Mouse (Mus musculus) adrenal gland, postnatal 10 days (tissue): ENCODE results near the gene Eif4e. TPM values are rescaled to one million over a fixed set of nuclear protein-coding genes. Genes with fewer than 3 reads are reported as not detected.

Experiments used
- DNase-seq: peaks from one replicate; pipeline ENCODE4 v3.0.0; 2021; ENCODE audit warnings: mixed read lengths
- microRNA-seq: library from miRNA; unstranded; fragments of <30 nt; microRNA quantifications from one replicate; pipeline ENCODE4 v1.2.0, GENCODE M21; 2021
- total RNA-seq, 2 experiments: library from RNA; stranded (reverse); gene quantifications; 2 replicates each; pipeline ENCODE4 v1.2.3; 2021

Eif4e gene
- total RNA-seq, 2 experiments from 2014 or later = 152 to 172 TPM

GRCm38 (mm10) chr3:138587137-138587536, 61.2 kb downstream of the Eif4e start:
- DNase-seq = no peak

GRCm38 (mm10) chr3:138588001-138588400, 62.0 kb downstream of the Eif4e start:
- no peak for DNase-seq

GRCm38 (mm10) chr3:138591002-138591401, 65.0 kb downstream of the Eif4e start:
- no peak for DNase-seq

GRCm38 (mm10) chr3:138591806-138592365, 65.9 kb downstream of the Eif4e start:
- no peak for DNase-seq

- no peak for DNase-seq
These were observed 67.2 kb downstream of the Eif4e start for GRCm38 (mm10) chr3:138593131-138593530.

- no peak for DNase-seq
These were observed 67.9 kb downstream of the Eif4e start for GRCm38 (mm10) chr3:138593911-138594310.

GRCm38 (mm10) chr3:138601076-138601475, 75.1 kb downstream of the Eif4e start:
- DNase-seq = peak; percentile 39

GRCm38 (mm10) chr3:138605132-138605531, 79.2 kb downstream of the Eif4e start:
- no peak for DNase-seq

GRCm38 (mm10) chr3:138608665-138609064, 82.7 kb downstream of the Eif4e start:
- DNase-seq = no peak

Small RNAs within 50 kb of the gene (microRNA-seq; reads per million reads assigned to microRNA genes)
- 1.4 reads per million for gene Mir1956

Other genes with a start within 250 kb of the Eif4e start
- gene Adh6a, start 212.9 kb upstream of the Eif4e start, total RNA-seq = under 1 TPM in 1 of 2 experiments, not detected in 1; 0.21 TPM
- gene Adh6b, start 184.4 kb upstream of the Eif4e start, total RNA-seq = 1 to 10 TPM; 1.1 to 1.2 TPM
- gene Adh4, start 110.7 kb upstream of the Eif4e start, total RNA-seq = 1 to 10 TPM; 3.6 to 4.4 TPM
- 100 to 1,000 TPM; 209 TPM for gene Adh5, start 83.1 kb upstream of the Eif4e start, total RNA-seq
- gene Metap1, start 36.7 kb upstream of the Eif4e start, total RNA-seq = 10 to 100 TPM; 47.0 to 50.4 TPM
- gene Tspan5, start 216.0 kb downstream of the Eif4e start, total RNA-seq = 10 to 100 TPM; 30.0 to 30.8 TPM